Mouse (Mus musculus): ENCODE measurements around the gene Ppp1r15a.
A peak's percentile ranks its signal among the peaks of the same experiment; 100 is the strongest.

Ppp1r15a gene

DNA sequence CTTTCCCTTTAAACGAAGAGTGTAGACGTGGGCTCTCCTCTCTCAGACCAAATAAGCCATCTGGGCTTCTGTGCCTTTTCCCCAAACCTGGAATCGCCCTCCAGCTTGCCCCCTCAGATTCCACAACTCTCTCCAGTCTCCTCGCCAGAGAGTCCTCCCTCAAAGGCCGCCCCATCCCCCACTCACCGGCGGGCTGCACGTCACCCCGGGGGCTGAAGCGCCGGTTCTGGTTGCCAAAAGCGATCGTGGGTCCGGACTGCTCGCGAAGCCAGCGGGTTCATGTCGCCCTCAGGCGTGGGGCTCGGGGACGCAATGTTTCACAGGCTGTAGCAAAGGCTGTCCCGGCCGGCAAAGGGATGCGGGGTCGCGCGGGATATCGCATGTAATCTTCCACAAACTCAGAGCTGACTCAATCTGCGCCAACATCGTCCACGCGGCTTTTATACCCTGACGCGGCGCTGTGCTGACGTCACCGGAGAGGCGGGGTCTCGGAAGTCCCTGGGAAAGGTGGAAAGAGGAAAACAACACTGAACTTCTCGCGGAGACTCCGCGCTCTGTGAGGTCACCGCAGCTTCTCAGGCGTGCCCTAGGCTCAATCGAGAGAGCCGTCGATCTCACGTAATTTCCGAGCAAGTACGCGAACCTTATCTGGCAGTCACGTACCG lies at the start of gene Ppp1r15a, which contains the start of gene Plekha4:
Ppp1r15a (minus strand) TSS at position 460 of the 665 bp plus-strand sequence.
Plekha4 (plus strand) TSS at position 522 of the 665 bp plus-strand sequence.
- peak; percentile 88; the same call in 1 of the 2 replicates for TF ChIP-seq GATA4 (IDR thresholded peaks at IDR 0.05; ENCODE audit: insufficient replicate concordance, low read length)

DNA sequence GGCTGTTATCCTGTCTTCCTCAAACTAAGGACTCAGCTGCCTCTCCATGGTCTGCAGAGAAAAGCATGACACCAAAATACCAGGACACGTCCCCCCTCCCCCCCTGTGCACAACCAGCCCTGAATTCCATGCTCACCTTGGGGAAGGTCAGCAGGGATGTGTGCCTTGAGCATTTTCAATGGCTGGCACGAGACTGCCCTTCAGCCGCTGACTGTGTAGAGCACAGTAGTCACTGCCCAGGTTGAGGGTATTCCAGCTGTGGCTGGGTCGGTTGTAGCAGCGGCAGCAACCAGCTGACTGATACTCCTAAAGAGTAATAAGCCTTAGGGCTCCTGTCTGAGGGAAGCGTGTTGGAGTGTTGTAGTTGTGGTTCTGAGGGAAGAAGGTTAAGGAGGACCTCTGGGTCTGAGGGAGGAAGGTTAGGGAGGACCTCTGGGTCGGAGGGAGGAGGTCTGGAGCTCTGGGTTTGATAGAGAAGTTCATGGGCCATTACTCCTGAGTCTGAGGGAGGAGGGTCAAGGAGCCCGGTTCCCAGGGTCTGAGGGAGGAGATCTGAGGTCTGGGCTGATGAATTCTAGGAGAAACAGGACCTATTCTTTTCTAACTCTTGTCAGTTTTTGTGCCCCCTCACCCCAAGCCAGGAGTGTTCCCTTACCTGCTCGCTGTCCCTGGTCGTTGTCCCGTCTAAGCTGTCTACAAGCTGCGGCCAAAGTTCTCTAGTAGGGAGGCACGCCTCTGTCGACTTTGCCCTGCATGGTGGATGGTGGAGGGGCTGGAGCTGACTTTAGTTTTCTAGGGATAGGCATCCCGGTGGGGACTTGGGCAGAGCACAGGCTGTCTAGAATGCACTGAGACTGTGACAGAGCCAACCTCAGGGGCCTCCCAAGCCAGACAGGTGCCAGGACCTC lies 48.7 kb upstream of the Ppp1r15a start:
- no peak for TF ChIP-seq GATA4 (IDR thresholded peaks at IDR 0.05; ENCODE audit: insufficient replicate concordance, low read length)

DNA sequence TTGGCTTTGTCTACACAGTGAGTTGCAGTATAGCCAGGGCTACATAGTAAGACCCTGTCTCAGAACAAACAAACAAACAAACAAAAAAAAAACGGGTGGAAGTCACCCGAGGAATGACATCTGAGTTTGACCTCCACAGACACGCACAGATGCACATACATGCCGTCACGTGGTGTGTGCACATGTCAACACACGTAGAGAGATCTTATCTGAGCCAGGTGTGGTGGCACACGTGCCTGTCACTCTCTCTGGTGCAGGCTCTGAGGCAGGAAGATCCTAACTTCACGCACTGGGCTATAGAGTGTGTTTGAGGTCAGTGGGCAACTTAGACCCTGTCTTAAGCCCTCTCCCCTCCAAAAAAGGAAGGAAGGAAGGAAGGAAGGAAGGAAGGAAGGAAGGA lies 47.9 kb upstream of the Ppp1r15a start:
- peak; percentile 64; the same call in 1 of the 2 replicates for TF ChIP-seq GATA4 (IDR thresholded peaks at IDR 0.05; ENCODE audit: insufficient replicate concordance, low read length)

DNA sequence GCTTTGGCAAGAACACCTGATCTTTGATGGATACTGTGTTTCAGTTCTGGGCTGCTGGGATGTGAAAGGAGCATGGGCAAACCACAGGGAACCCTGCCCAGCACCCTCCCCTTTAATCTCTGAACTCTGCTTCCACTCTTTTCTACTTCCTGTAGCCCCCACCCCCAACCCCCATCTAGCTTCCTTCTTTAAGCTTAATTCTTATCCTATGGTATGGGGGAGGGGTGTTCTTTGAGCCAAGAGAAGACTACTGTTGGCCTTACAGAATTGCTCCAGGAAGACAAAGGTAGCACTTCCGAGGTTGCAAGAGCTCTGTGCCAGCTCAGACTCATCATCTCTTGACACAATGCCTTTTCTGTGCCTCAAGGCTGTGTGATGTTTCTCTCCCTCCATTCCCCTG lies 45.9 kb upstream of the Ppp1r15a start:
- TF ChIP-seq GATA4 (IDR thresholded peaks at IDR 0.05; ENCODE audit: insufficient replicate concordance, low read length): no peak

DNA sequence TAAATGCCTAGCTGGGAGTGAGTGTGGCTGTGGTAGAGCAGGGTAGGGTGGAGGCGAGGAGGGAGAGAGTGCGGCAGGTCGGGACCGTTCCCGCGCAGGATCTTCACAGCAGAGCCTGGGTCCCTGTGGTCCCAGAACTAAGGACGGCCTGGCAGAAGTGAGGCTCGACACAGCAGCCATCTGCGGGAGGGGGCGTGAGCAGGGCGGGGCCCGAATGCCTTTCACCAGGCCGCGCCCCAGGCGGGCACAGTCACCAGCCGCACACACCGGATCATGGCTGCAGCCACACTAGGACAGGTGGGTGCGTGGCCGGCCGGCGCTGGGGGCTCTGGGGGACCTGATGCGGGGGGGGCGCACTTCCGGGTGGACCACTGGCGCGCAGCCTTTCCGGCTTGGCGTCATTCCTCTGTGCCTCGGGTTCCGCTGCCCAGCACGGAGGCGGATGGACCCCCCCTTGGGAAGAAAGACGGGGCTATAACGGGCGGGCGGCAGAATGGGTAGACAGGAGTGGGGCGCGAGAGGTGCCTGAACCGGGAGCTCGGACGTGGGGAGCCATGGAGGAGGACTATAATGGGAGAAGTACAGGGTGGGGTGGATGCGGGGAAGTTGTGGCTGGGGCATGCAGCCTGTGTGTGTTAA lies 44.2 kb upstream of the Ppp1r15a start, which contains the start of gene Bcat2:
Bcat2 (plus strand) TSS at position 51 of the 639 bp plus-strand sequence.
- no peak for TF ChIP-seq GATA4 (IDR thresholded peaks at IDR 0.05; ENCODE audit: insufficient replicate concordance, low read length)

DNA sequence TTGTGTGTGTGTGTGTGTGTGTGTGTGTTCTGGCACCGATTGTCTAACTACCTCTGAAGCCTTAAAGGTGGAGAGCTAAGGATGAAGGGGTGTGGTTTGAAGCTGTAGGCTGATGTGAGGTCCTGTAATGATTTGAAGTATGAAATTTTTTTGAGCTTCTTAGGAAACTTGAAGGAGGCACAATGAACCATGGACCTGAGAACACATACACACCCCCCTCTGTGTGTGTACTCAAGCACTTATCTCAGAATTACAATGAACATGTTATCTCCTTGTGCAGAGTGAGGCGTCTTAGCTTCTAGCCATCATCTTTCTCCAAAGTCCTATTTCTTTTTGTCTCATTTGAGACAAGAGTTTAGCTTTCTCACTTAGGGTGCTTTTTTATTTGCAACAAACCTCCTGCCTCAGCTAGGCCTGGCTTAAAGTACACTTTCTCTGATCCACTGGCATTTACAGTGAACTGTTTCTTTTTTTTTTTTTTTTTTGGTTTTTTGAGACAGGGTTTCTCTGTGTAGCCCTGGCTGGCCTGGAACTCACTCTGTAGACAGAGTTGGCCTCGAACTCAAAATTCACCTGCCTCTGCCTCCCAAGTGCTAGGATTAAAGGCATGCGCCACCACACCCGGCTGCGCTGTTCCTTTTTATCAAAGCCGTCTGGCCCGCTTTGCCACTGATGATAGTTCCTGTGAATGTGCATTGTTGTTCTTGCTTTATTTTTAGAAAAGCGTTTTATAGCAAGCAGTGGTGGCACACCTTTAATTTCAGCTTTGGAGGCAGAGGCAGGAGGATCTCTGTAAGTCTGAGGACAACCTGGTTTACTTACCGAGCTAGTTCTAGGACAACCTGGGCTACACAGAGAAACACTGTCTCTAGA lies 42.8 kb upstream of the Ppp1r15a start:
- no peak for TF ChIP-seq GATA4 (IDR thresholded peaks at IDR 0.05; ENCODE audit: insufficient replicate concordance, low read length)

DNA sequence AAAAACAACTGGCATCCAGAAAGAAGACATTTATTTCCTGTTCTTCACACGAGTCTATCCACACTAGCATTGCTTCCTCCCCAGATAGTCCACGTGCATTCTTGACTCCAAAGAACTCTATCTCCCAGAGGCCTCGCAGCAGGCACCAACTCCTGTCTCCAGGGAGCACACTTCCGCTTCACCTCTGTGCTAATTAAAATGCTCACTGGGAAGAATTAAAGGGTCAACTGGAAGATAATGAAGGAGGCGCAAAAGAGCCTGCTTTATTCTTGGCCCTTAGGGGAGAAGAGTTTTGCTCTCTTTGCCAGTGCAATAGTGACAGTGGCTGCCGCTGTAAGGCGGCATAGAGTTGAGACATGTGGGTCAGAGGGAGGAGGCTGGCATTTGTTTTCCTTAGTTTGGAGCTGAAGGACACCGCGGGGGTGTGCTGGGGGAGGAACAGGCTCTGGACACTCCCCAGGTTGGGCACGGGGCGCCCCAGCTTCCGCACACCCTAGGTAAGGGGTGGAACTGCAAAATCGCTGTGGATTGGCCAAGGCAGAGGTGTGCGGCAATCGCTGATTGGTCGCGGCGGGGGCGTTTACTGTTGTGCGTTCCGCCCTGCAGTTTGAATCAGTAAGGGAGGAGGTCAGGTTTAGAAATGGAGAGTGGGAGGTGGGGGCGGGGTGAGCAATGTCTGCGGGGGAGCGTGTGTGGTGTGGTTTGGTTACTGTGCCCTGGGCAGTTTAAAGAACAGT lies 41.9 kb upstream of the Ppp1r15a start:
- TF ChIP-seq GATA4 (IDR thresholded peaks at IDR 0.05; ENCODE audit: insufficient replicate concordance, low read length): no peak

DNA sequence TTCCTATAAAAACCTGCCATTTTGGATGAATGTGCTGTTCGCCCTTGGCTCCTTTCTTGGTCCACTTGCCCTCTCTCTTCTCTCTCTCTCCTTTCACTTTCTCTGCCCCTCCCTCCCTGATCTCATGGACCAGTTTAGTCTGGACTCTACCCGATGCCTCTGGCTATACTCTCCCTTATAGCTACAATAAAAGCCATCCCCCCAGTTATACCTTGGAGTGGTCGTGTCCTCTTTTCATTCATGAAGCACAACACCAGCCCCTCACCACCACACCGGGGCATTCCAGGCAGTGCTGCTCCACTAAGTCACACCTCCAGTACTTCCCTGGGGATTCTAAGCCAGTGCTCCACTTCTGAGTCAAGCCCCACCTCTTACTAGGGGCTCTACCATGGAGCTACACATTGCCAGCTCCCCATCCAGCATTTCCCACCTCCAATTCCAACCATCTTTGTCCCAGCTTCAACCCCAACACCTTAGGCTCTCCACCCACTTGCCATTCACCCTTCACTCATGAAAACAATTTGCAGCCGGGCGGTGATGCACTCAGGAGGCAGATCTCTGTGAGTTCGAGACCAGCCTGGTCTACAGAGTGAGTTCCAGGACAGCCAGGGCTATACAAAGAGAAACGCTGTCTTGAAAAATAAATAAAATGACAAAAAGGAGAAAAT lies 41.2 kb upstream of the Ppp1r15a start:
- TF ChIP-seq GATA4 (IDR thresholded peaks at IDR 0.05; ENCODE audit: insufficient replicate concordance, low read length): no peak

DNA sequence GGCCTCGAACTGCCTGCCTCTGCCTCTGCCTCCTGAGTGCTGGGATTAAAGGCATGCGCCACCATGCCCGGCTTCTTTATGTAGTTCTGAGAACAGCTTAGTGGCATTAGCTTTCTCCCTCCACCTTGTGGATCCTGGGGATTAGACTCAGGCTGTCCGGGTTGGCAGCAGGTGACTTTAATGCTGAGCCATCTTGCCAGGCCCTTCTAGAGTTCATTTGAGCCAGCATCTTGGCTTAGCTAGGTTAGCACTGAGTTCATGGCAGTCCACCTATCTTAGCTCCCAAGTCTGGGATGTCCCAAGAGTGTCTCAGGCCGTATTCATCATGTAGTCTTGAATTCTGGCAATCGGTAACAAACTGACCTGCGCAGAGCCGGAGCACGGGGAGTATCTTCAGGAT lies 39.4 kb upstream of the Ppp1r15a start:
- no peak for TF ChIP-seq GATA4 (IDR thresholded peaks at IDR 0.05; ENCODE audit: insufficient replicate concordance, low read length)

DNA sequence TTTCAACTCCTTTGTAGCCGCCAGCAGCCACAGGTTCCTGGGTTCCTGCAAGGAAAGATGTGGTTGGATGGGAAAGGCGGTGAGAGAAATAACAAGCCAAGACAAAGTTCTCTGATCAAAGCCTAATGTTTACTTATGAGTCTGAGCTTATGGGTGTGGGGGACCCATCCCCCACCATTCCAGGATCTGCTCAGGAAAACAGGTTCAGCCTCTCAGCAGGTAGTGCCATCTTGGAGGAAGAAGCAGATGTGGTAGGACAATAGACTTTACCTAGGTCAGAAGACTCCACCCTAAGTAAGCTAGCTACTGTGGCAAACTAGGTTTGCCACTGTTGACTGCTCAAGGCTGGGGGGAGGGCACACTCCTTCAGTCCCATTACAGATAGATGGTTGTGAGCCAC lies 38.7 kb upstream of the Ppp1r15a start:
- no peak for TF ChIP-seq GATA4 (IDR thresholded peaks at IDR 0.05; ENCODE audit: insufficient replicate concordance, low read length)

DNA sequence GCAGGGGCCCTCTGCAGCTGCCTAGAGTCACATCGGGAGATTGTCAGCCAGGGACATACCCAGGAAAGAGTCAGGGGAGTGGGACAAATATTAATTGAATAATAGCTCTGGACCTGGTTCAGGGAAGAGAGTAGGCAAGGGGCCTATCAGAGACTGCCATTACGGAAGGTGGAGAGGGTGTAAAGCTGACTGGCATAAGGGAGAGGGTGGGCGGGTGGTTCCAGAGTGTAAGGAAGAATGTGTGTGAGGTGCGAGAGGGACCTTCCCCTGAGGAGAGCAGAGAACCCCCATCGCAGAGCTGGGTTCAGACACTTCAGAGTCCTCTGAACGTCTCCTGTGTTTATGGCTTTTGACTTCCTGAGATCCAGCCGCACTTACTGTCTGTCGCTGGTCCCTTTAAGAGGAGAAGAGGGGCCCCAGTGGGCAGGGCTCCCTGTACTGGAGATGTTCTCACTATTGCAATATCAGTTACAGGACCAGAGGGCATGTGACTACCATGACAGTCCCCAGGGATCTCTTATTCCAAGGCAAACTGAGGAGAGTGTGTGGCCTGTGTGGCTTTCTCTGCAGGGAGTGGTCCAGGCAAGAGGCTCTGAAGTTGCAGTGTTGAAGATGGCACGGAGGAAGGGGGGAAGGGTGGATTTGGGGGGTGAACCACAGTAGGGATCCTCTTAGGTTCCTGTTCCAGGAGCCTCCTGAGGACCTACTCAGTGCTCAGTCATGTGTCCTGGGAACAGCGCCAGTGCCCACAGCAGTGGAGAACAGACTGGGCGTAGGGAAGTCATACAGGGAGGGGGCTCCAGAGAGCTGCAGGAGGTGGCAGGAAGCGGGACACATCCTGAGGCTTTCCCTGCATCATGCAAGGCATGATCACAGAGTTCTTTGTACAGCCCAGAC lies 35.8 kb upstream of the Ppp1r15a start:
- TF ChIP-seq GATA4 (IDR thresholded peaks at IDR 0.05; ENCODE audit: insufficient replicate concordance, low read length): no peak

DNA sequence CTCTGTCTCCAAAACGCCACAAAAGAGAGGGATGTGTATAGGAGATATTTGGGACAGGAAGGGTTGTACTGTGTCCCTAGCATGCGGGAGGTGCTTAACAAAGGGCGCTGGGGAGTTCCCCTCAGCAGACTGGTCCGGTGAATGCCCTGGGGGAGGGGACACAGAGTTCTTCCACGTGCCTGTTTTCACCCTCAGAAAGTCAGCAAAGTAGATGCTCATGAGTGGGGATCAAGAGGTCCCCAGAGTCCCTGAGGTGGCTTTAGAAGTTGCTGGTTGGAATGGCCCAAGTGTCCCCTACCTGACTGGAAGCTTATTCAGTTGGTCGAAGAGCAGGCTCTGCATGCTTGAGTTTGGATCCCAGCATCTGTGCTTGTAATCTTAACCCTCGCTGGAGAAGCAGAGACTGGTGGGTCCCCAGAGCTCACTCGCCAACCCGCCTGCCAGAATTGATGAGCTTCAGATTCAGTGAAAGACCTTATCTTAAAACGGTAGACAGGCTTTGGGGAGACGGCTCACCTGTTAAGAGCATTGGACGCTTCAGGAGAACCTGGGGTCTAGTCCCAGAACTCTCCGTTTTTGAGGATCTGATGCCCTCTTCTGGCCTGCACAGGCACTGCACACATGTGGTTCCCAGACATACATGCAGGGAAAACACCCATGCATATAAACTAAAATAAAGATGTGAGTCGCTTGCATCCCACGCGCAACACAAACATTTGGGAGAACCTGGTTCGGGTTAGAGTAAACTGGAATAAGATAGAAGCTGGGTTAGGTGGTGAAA lies 35.0 kb upstream of the Ppp1r15a start:
- no peak for TF ChIP-seq GATA4 (IDR thresholded peaks at IDR 0.05; ENCODE audit: insufficient replicate concordance, low read length)
